8 mouse cellular contexts compared by ENCODE assay signal in the genomic region with DNA sequence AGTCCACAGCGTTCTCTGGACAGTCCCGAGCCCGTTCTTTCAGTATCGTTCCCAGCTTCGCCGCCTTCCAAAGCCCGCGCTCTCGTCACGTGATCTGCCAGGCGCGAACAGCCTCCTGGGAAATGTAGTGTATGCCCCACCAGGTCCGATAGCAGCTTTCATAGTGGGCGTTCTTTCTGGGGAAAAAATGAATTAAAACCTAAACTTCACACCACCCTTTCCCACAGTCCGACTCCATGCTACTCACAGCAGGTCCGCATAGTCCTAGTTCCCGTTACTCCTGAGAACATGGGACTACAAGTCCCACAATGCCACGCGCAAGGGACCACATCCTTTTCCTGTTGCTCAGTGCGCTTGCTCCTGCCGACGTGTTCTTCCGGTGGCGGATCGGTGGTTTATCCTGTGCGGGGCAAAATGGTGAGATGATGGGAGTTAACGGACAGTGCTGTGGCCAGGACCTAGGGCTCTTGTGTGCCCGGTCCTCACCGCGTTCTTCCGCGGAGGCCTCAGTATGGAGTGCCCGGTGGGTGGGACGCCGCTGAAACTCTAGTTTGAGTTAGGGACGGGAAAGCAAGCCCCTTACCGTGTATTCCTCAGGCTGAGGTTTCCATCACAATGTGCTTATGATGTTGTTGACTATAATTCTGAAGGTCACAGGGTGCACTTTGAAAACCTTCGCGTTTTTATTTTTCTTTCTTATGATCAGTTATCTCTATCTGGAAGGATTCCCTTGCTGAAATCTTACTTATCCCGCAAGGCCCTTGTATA. TPM values are rescaled to one million over a fixed set of nuclear protein-coding genes. Genes with fewer than 3 reads are reported as not detected.
DNase-seq lines count a peak whose midpoint lies in the region; ATAC-seq and TF ChIP-seq lines count a peak whose summit lies in the region.

A gene (plus strand): TSS at position 167 of the 768 bp plus-strand sequence.
A gene (minus strand): TSS at position 322 of the 768 bp plus-strand sequence.

- no peaks in the 10 kb centered on the region; the same call in 1 of the 2 replicates for H3K4me1 ChIP-seq in bone marrow, adult 2 months (ENCODE audit: control insufficient read depth, insufficient read depth, low read length)
- peaks cover 19% of the 10 kb centered on the region for H3K4me1 ChIP-seq in embryonic facial prominence, embryonic 15.5 days
- H3K4me1 ChIP-seq in kidney, embryonic 14.5 days (ENCODE audit: control insufficient read depth, insufficient read depth, low read length), result peaks cover 8% of the 10 kb centered on the region
- H3K4me1 ChIP-seq in limb, embryonic 15.5 days, result peaks cover 16% of the 10 kb centered on the region

- no peaks in the 10 kb centered on the region for H3K27me3 ChIP-seq in embryonic facial prominence, embryonic 15.5 days
- H3K27me3 ChIP-seq in kidney, embryonic 14.5 days (ENCODE audit: control insufficient read depth, insufficient read depth, low read length), result no peaks in the 10 kb centered on the region
- no peaks in the 10 kb centered on the region for H3K27me3 ChIP-seq in limb, embryonic 15.5 days

- peak within 1 kb of the TSS; percentile 71 for H3K4me2 ChIP-seq in embryonic facial prominence, embryonic 15.5 days (replicated peaks)
- H3K4me2 ChIP-seq in kidney, embryonic 14.5 days (replicated peaks; ENCODE audit: low read depth, low read length), result peak within 1 kb of the TSS; percentile 74
- peak within 1 kb of the TSS; percentile 76 for H3K4me2 ChIP-seq in limb, embryonic 15.5 days

- no peak for TF ChIP-seq CTCF in bone marrow, adult 2 months (IDR thresholded peaks at IDR 0.05; ENCODE audit: control insufficient read depth, insufficient read depth, low read length)

- peak within 1 kb of the TSS; percentile 93 for H3K9ac ChIP-seq in embryonic facial prominence, embryonic 15.5 days
- peak within 1 kb of the TSS; percentile 84 for H3K9ac ChIP-seq in kidney, embryonic 14.5 days (ENCODE audit: low read depth, low read length)
- H3K9ac ChIP-seq in limb, embryonic 15.5 days, result peak within 1 kb of the TSS; percentile 75

- peaks cover 51% of the 10 kb centered on the region for H3K36me3 ChIP-seq in embryonic facial prominence, embryonic 15.5 days
- peaks cover 56% of the 10 kb centered on the region for H3K36me3 ChIP-seq in kidney, embryonic 14.5 days (ENCODE audit: control insufficient read depth, insufficient read depth, low read length)
- H3K36me3 ChIP-seq in limb, embryonic 15.5 days, result peaks cover 57% of the 10 kb centered on the region

- DNase-seq in 3T3-L1 (ENCODE audit: low read depth, low spot score), result peak; percentile 97
- peak; percentile 88 to 95 for DNase-seq in heart, adult 9 months (ENCODE audit: low spot score in 2 of 2)
- DNase-seq in monocyte, adult 2 months (ENCODE audit: low read depth in 1 of 2, low spot score in 2 of 2), result peak; percentile 86 to 92
- peak; percentile 85 to 90 for DNase-seq in spleen, postnatal 36 days (ENCODE audit: low spot score in 2 of 2)

- peak; percentile 58; the same call in 1 of the 2 replicates for TF ChIP-seq POLR2A in bone marrow, adult 2 months (IDR thresholded peaks at IDR 0.05; ENCODE audit: borderline replicate concordance, control insufficient read depth, low read depth, low read length)

- peak within 1 kb of the TSS; percentile 90 for H3K4me3 ChIP-seq in bone marrow, adult 2 months (replicated peaks; ENCODE audit: control insufficient read depth, low read depth, low read length)
- peak within 1 kb of the TSS; percentile 96 for H3K4me3 ChIP-seq in embryonic facial prominence, embryonic 15.5 days (replicated peaks)
- H3K4me3 ChIP-seq in kidney, embryonic 14.5 days (ENCODE audit: low read length), result peak within 1 kb of the TSS; percentile 68
- peak within 1 kb of the TSS; percentile 78 for H3K4me3 ChIP-seq in limb, embryonic 15.5 days

- peak within 1 kb of the TSS; percentile 82 for H3K27ac ChIP-seq in bone marrow, adult 2 months (ENCODE audit: control insufficient read depth, insufficient read depth, low read depth, low read length, poor library complexity)
- peak within 1 kb of the TSS; percentile 91 for H3K27ac ChIP-seq in embryonic facial prominence, embryonic 15.5 days (replicated peaks)
- H3K27ac ChIP-seq in kidney, embryonic 14.5 days (ENCODE audit: low read depth, low read length), result peak within 1 kb of the TSS; percentile 85; the same call in 1 of the 2 replicates
- peak within 1 kb of the TSS; percentile 83 for H3K27ac ChIP-seq in limb, embryonic 15.5 days

- no peaks in the 10 kb centered on the region for H3K9me3 ChIP-seq in embryonic facial prominence, embryonic 15.5 days (replicated peaks)
- no peaks in the 10 kb centered on the region for H3K9me3 ChIP-seq in kidney, embryonic 14.5 days (ENCODE audit: control insufficient read depth, low read length)
- H3K9me3 ChIP-seq in limb, embryonic 15.5 days, result no peaks in the 10 kb centered on the region

- under 1% methylated on average over 40 of the region's 40 CpGs for WGBS in bone marrow, adult 2 months
- under 1% methylated on average over 40 of the region's 40 CpGs for WGBS in embryonic facial prominence, embryonic 15.5 days
- WGBS in kidney, embryonic 14.5 days, result under 1% methylated on average over 40 of the region's 40 CpGs
- under 1% methylated on average over 40 of the region's 40 CpGs for WGBS in limb, embryonic 15.5 days

- ATAC-seq in embryonic facial prominence, embryonic 15.5 days (ENCODE audit: insufficient number of reproducible peaks, low FRiP score, low TSS enrichment, low read depth), result peak; percentile 89
- ATAC-seq in kidney, embryonic 14.5 days (ENCODE audit: low FRiP score, low TSS enrichment), result peak; percentile 91
- peak; percentile 90 for ATAC-seq in limb, embryonic 15.5 days (ENCODE audit: insufficient number of reproducible peaks, low FRiP score, low TSS enrichment, low read depth)

RNA-seq across cellular contexts. Expression of the first gene that starts in this region (rescaled TPM):
- polyA plus RNA-seq in bone marrow, adult 2 months (2011; ENCODE audit: insufficient read depth, insufficient read length, low replicate concordance, missing spikeins), result 54.6 and 126 TPM in 2 replicates
- 449 and 454 TPM in 2 replicates for polyA plus RNA-seq in embryonic facial prominence, embryonic 15.5 days (2015; fragmentation: Nextera tagmentation; extraction: Ambion mirVana)
- 467 and 649 TPM in 2 replicates for polyA plus RNA-seq in kidney, embryonic 14.5 days (2014; fragmentation: Nextera tagmentation; extraction: Ambion mirVana)
- polyA plus RNA-seq in limb, embryonic 15.5 days (2015; fragmentation: Nextera tagmentation; extraction: Ambion mirVana), result 379 and 471 TPM in 2 replicates

RNA-seq across cellular contexts. Expression of the second gene that starts in this region (rescaled TPM):
- polyA plus RNA-seq in bone marrow, adult 2 months (2011; ENCODE audit: insufficient read depth, insufficient read length, low replicate concordance, missing spikeins), result 64.3 and 77.3 TPM in 2 replicates
- polyA plus RNA-seq in embryonic facial prominence, embryonic 15.5 days (2015; fragmentation: Nextera tagmentation; extraction: Ambion mirVana), result 62.2 and 65.8 TPM in 2 replicates
- polyA plus RNA-seq in kidney, embryonic 14.5 days (2014; fragmentation: Nextera tagmentation; extraction: Ambion mirVana), result 92.9 and 99.2 TPM in 2 replicates
- polyA plus RNA-seq in limb, embryonic 15.5 days (2015; fragmentation: Nextera tagmentation; extraction: Ambion mirVana), result 65.9 and 66.7 TPM in 2 replicates

Comparison
In these comparisons a context has a peak if more than half of its experiments do, and no peak if none do; other contexts are left out.
1. Peak in every context shown above with its lines: DNase-seq, ATAC-seq, H3K4me3 ChIP-seq and H3K27ac ChIP-seq.